Mouse (Mus musculus): ENCODE measurements around the gene Gusb.

Gusb gene

DNA sequence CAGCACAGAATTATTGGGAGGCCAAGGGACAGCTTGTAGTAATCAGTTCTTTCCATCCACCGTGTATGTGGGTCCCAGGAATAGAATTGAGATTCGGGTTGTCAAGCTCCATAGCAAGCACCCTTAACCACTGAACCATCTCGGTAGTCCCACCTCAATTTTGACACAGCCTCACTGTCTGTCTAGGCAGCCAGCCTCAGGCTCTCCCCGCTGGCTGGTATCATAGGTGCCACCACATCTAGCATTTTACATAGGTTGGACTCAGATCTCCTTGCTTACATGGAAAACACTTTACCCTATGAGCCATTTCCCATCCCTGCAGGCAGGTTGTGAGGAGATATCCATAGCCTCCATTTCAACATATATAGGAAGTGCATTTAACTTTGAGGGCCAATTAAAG lies 28.5 kb downstream of the Gusb start:
- DNase-seq: no peak

DNA sequence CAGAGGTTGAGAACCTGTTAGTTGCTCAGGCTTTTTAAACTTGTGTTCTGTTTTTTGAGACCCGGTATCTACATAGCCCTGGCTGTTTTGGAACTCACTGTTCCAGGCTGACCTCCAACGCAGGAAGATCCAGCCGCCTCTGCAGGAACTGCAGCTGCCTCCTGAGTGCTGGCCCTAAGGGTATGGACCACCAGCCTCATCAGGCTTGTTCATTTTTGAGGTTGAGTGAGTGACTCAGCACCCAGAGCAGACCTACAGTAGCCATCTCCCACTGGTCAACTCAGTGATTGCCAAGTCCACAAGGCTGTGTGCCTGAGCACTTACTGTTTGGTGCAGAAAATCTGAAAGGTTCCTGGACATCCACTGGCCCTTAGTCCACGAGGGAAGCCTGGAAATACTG lies 31.4 kb downstream of the Gusb start:
- peak in 1 of 2 experiments; percentile 8 for DNase-seq

DNA sequence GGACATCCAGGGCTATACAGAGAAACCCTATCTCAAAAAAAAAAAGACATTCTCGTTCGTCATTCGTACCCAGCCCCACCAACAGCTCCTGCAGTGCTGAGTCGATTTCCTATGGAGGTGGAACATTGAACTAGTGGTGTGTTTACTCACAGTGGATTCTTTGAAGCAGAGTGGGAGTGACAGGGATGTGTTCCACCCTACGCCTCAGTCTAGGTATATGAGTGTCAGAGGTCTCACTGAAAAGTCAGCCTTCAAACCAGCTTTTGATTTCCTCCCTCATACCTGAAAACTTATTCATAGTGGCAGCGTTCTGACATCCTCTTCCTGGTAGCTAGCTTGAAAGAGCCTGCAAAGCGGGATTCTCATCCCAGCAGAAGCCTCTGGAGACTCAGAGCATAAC lies 34.4 kb downstream of the Gusb start:
- no peak for DNase-seq

DNA sequence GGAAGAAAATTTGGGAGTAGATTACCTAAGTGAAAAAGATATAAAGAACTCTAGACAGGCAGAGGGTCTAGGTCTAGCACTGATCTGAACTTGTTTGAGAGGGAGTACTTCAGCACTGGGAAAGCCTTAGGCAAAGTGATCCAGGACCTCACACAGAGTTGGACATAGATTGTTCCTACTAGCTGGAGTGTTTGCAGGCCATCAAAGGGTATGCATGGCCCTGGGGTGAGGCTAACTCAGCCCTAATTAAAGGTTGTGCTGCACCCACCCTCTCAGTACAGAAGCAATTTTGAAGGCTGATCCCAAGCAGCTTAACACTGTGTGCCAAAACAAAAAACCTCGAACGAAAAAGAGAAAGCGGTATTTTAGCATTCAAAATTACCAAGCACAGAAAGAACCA lies 36.4 kb downstream of the Gusb start:
- no peak for DNase-seq

DNA sequence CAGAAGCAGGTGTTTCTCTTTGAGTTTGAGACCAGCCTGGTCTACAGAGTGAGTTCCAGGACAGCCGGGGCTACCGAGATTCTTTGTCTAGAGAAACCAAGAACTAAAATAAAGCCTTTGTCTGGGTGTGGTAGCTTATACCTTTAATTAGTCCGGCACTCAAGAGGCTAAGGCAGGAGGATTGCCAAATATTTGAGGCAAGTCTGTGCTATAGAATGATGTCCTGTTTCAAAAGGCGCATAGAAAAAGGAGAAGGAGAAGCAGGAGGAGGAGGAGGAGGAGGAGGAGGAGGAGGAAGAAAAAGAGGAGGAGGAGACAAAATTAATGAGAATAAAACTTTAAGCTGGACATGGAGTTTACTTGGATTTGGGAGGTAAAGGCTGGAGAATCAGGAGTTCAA lies 39.6 kb downstream of the Gusb start:
- DNase-seq: no peak

DNA sequence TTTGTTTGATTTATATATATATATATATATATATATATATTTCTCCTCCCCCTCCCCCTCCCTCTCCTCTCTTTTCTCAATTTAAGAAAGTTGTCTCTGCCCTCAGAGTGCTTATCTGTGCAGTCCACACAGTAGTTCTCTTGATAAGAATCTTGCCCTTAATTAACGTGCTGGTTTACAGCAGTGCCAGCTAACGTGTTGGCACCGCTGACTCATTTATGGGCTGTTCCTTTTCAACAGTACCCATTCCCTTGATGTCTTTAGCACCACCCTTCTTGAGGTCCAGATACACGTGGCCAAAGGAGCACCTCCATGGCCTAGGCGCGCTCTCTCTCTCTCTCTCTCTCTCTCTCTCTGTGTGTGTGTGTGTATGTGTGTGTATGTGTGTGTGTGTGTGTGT lies 47.1 kb downstream of the Gusb start:
- no peak for DNase-seq

DNA sequence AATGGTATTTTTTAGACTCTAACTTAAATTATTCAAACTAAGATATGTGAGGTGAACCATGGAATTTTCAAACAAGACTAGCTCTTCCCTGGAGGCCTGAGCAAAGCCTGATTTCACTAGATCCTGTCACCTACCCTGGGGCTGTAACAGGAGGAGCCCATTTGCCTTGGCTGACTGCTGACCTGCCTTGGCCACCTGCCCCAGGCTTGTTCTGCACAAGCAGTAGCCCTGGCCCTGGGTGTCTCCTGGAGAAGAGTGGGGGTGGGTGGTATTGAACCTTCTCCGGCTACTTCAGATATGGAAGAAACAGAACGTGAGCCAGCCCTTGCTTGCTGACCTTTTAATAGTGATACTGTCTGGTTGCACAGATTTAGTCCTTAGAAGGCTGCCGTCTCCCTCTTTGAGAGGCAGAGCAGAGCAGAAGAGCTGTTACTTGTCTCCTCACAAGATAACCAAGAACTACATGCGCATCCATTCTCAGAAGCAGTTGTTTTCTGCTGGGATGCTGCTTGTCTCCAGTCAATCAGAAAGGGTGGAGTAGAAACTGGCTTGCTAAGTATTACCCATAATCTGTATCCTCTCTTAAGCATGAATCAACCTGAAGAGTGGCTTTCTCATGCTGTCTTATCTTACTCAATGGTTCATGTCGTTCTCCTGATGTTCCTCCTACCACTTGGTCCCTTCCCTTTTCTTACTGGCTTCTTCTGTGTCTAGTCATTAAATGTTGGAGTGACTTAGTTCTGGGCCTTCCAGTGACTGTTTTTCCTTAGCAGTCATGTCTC lies 48.2 kb downstream of the Gusb start:
- peak in 1 of 2 experiments; percentile 13 for DNase-seq

DNA sequence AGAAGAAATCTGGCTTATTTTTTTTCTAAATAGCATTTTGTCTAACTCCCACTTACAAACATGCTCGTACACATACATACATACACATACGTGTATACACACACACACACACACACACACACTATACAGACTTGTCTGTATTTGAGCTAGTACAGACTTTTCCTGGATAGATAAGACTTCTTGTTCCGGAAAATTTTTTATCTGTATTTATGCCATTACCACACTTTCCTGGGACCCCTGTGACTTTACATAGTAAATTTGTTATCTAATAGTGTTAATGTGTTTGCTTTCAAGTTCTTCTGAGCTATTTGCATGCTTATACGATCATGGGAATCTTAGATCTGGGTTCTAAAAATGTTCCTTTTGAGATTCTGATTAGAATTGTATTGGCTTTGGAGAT lies 50.7 kb downstream of the Gusb start:
- no peak for DNase-seq

DNA sequence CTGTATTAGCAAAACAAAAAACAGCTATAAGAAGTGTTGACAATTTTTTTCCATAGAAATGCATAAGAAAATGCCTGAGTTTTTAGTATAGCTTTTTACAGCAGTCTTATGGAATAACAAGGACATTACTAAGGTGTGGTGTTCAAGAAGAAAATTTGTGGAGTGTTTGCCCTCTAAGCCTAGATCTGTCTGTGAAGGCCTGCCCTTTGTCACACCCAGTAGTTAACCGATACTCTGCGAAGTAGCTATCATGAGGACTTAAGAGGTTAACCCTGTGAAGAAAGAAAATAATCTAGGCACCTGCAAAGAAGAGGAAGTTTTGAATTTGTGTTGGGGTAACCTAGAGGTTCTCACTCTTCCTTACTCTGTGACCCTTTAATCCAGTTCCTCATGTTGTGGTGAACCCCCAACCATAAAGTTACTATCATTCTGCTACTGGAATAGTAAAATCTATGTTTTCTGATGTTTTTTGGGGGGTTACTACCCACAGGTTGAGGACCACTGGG lies 55.3 kb downstream of the Gusb start:
- no peak for DNase-seq

DNA sequence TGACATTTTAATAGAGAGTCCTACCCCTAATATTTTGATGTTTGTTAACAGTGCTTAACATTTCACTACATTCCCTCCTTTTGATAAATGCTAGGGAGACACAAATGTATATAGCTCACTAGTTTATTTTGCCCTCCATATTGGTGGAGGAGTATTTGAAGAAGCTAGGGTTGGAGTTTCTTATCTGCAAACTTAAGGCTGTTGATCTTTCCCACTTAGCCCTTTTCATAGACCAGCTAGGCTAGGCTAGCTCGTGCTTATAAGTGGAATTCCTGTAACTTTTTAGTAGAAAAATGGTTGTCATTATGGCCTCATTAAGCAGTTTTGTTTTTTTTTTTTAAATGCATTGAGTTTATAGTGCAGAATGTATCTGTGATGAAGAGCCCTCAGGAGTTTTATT lies 59.4 kb downstream of the Gusb start:
- DNase-seq: no peak

DNA sequence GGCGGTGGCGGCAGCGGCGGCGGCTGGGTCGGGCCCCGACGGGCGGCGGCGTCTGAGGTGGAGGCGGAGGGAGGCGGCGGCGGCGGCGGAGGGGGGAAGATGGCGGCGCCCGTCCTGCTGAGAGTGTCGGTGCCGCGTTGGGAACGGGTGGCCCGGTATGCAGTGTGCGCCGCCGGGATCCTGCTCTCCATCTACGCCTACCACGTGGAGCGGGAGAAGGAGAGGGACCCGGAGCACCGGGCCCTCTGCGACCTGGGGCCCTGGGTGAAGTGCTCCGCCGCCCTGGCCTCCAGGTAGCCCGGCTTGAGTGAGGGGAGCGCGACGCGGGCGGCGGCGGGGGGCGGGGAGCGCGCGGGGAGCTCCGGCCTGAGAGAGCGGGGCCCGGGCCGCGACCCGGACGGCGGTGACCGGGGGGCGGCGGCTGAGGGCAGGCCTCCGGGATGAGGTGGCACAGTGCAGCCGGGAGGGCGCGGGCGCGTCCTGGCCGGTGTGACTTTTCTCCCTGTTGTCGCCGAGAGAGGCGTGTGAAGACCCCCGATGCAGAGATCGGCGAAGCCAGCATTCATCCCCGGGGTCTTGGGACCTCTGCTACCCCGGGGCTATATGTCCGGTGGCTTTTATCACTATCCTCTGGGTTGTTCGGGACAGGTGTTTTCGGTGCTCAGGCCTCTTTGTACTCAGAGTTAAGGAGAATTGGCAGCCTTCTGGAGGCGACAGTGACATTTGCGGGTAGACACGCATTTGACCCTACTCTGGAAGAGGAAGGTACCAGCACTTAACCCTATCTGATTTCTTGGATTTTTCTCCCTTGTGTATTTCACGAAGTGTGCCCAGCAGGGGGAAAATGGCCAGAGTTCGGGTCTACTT lies 60.5 kb downstream of the Gusb start:
- DNase-seq: peak; percentile 24 to 26

DNA sequence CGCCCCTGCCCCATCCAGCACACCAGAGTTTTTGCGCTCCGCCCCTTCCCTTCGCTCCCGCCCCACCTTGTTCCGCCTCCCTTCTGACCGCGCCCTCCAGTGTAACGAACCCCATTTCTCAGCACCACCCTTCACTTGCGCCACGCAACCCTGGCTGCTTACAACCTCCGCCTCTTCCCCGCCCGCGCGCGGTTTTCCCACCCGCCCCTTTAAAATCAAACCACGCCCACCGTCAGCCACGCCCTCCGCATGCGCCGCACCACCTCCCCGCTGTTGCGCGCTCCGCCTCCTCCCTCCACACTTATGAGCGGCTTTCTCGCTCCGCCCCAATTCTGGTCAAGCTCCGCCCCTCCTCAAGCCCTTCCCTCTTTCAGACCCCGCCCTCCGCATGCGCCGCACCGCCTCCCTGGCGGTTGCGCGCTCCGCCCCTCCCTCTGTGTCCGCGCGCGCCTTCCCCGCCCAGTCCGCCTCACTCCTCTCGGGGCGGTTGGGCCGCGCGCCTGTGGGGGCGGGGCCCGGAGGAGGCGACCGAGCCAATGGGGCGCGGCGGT lies 61.3 kb downstream of the Gusb start, which contains the start of gene Vkorc1l1:
Gene Vkorc1l1 (plus strand): TSS at position 476 of the 551 bp plus-strand sequence.
- peak; percentile 98 for DNase-seq

DNA sequence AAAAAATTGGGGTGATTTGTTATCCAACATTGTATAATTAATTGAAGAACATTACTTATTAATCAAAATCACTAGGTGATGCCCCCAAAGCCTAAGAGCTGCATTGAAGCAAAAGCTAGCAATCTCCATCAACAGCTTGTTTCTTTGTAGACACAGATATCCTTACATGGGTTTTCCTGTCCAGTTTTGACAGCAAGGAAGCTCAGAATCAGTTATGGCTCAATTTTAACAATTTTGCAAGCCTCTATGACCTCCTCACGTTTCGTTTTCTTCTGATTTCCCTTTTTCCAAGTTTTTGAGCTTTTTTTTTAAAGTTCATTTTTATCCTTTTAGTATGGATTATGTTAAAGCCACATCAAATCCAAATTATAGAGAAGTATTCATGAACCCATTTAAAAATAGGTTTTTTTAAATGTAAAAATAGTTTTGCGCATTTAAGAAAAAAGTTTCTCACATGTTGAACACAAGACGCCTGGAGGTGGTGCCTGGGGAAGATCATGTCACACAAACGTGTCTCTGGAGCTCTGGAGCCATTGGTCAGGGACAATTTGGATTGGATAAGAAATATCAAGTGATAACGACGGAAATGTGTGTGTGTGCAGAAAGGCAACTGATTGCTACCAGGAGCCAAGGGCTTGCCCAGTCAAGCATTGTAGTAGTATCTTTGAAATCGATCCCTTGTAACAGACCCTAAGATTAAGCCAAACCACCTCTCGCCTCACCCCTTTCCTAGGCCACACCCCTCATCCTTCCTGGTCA lies 61.9 kb downstream of the Gusb start:
- no peak for DNase-seq

DNA sequence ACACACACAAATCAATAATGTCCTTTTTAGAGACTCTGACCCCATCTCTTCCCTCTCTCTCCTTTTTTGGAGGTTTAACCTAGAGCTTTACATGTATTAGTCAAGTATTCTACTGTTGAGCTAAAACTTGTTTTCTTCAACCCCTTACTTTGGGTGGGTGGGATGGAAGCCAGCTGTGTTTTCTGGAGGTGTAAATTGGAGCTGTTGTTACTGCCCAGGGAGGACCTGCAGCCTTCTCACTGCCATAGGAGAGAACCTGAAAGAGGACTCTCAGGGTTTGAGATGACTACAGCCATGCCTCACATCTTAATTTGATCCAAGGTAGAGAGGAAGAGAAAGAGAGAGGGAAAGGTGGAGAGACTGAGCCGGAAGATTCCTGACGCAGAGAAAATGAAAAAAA lies 62.6 kb downstream of the Gusb start:
- no peak for DNase-seq

Measured in kidney, adult 8-10 months (tissue).